Mouse (Mus musculus): ENCODE measurements around the gene Rpp14. TPM values are rescaled to one million over a fixed set of nuclear protein-coding genes. Genes with fewer than 3 reads are reported as not detected.

The Rpp14 gene
- total RNA-seq, 2 experiments from 2014 or later = 32.7 to 40.2 TPM

DNA sequence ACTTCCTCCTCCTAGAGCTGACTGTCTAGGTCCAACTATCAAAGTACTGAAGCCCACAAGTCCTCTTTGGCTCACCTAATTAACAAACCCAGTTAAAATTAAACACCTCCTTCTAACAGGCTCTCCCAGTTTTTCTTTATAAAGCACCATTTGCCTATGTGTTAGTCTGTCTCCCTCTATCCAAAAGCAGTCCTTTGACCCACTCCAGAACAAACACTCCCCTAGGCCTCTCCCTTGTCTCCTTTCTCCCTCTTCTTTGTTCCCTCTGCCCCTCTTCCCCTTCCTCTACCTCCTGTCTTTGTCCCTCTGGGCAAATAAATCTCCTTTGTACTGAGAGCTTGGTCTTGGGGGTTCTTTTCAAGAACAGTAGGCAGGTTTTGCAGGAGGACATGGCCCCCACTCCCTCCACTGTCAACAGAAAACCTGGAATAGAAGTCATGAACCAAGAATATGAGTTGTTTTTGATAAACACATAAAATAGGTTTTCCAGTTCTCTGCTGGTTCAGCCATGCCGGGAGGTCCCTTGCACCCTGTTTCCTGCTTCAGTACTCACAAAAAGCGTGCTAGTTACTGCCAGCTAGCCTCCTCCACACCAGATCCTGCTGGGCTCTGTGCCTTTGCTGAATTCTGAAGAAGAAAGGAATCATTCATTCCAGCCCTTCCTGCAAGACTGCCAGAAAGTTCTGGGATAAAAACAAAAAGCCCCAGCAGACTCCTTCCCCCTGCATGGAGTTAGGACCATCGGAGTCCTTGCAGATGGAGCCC lies 17.4 kb upstream of the Rpp14 start:
- no peak overlapping the region; the same call in 1 of the 2 replicates for H3K4me3 ChIP-seq
- intact Hi-C loops (cut with DNase I) = no loop called here
- no peak for TF ChIP-seq CTCF (IDR thresholded peaks at IDR 0.05)
- DNase-seq (ENCODE audit: extremely low spot score in 1 of 2, low spot score in 2 of 2) = no peak
- H3K27ac ChIP-seq = peak overlapping the region; percentile 91

DNA sequence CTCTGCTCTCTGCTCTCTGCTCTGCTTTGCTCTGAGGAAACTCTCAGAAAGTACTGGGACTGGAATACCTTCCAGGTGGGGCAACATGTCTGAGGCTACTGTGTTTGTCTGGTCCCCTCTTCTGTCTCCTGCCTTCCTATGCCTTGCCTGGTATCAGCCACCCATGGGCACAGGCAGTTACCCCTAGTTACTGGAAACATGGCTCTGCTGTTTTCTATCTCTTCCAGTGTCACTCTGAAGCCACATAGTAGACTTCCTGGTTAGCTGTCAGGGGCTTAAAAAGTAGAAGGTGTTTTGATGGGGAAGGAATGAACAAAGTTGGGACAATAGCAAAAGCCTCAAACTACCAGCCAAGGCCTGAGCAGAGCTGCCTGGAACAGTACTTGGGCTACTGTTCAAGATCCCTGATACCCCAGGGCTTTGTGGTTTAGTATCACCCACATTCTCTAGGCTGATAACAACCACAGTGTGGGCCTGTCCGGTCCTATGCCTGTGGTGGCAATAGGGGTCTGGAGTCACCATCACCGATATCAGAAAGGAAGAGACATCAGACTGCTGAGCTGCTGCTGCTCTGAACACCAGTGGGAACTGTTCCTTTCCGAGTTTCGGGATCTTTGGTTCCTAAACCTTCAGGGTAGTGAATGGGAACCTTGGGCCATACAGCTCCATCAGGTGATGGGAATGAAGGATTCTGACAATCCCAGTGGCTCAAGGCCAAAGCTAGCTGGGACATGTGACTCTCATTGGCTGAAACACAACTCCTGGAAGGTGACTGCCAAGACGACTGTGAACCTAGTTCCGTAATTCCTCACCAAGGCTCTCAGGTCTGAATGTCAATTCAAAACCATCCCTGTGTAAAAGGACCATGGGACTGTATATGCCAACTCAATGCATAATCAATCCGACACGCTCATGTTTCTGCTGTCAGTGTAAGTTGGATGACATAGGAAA lies 16.1 kb upstream of the Rpp14 start:
- H3K27ac ChIP-seq = peak overlapping the region; percentile 67
- intact Hi-C loops (cut with DNase I) = no loop called here
- no peak for TF ChIP-seq CTCF (IDR thresholded peaks at IDR 0.05)
- no peak overlapping the region for H3K4me3 ChIP-seq
- DNase-seq (ENCODE audit: extremely low spot score in 1 of 2, low spot score in 2 of 2) = no peak

DNA sequence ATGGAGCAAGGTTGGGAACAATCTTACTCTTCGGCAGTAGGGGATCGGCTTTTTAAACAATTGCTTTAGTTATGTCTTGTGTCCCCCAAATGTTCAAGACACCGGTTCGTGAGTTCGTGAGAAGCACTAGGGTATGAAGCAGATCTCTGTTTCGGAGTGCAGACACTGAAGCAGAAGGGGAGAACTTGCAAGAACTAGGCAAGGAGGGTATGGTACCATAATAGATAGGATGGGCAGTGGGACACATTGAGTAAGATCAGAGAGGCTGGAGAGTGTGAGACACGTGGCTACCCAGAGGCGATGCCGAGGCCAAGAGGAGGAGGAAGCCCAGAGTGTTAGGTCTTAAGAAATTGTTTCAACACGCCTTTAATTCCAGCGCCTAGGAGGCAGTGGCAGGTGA lies 551 bp downstream of the Rpp14 start:
- peak overlapping the region; percentile 99 for H3K27ac ChIP-seq
- DNase-seq (ENCODE audit: extremely low spot score in 1 of 2, low spot score in 2 of 2) = no peak
- no peak for TF ChIP-seq CTCF (IDR thresholded peaks at IDR 0.05)
- intact Hi-C loops (cut with DNase I) = loop anchor here (5.0 kb wide), 1 partner anchor 118 kb away; no protein-coding TSS in a partner anchor
- peak overlapping the region; percentile 82 for H3K4me3 ChIP-seq

GRCm38 (mm10) chr14:8082949-8083348 lies 2.8 kb downstream of the Rpp14 start:
- TF ChIP-seq CTCF (IDR thresholded peaks at IDR 0.05) = no peak
- DNase-seq (ENCODE audit: extremely low spot score in 1 of 2, low spot score in 2 of 2) = no peak
- Histone ChIP-seq H3K27ac (no peak overlapping the region), H3K4me3 (no peak overlapping the region)
- intact Hi-C loops (cut with DNase I) = loop anchor here (5.0 kb wide), 1 partner anchor 121 kb away; no protein-coding TSS in a partner anchor

- no peak for TF ChIP-seq CTCF (IDR thresholded peaks at IDR 0.05)
- Histone ChIP-seq H3K4me3 (no peak overlapping the region), H3K27ac (no peak overlapping the region)
- intact Hi-C loops (cut with DNase I) = no loop called here
- no peak for DNase-seq (ENCODE audit: extremely low spot score in 1 of 2, low spot score in 2 of 2)
Measured at GRCm38 (mm10) chr14:8089016-8089415, 8.8 kb downstream of the Rpp14 start.

- Histone ChIP-seq H3K4me3 (no peak overlapping the region), H3K27ac (no peak overlapping the region)
- DNase-seq (ENCODE audit: extremely low spot score in 1 of 2, low spot score in 2 of 2) = no peak
- TF ChIP-seq CTCF (IDR thresholded peaks at IDR 0.05) = peak; percentile 57
- intact Hi-C loops (cut with DNase I) = loop anchor here (2.0 to 5.0 kb wide), 2 partner anchors 165 to 254 kb away; partner anchors contain the start of gene Acox2
Measured at GRCm38 (mm10) chr14:8092573-8092972, 12.4 kb downstream of the Rpp14 start.

DNA sequence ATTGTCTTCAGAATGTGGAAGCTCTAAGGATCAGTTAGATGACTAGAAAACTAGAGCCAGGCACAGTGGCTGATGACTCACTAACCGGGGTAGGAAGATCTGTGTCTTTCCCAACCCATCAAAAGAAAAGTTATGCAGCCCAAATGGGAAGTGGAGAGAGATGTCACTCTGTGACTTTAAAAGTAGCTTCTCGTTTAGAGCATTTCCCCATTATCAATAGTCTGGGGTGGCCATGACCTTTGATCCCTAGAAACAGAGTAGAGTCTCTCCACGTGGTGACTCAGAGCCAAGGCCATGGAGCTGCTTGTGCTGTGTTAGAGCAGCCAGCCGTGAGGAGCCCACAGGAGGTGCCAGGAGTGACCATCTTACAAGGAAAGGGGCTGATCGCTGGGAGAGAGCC lies 13.3 kb downstream of the Rpp14 start:
- intact Hi-C loops (cut with DNase I) = loop anchor here (2.0 to 5.0 kb wide), 2 partner anchors 164 to 253 kb away; partner anchors contain the start of gene Acox2
- no peak for TF ChIP-seq CTCF (IDR thresholded peaks at IDR 0.05)
- Histone ChIP-seq H3K27ac (no peak overlapping the region), H3K4me3 (no peak overlapping the region)
- DNase-seq (ENCODE audit: extremely low spot score in 1 of 2, low spot score in 2 of 2) = no peak

GRCm38 (mm10) chr14:8094931-8095561 lies 14.9 kb downstream of the Rpp14 start:
- intact Hi-C loops (cut with DNase I) = loop anchor here (5.0 kb wide), 1 partner anchor 162 kb away; the partner anchor contains the start of gene Acox2
- no peak for TF ChIP-seq CTCF (IDR thresholded peaks at IDR 0.05)
- peak overlapping the region; percentile 11; the same call in 1 of the 2 replicates for H3K27ac ChIP-seq
- H3K4me3 ChIP-seq = no peak overlapping the region
- no peak for DNase-seq (ENCODE audit: extremely low spot score in 1 of 2, low spot score in 2 of 2)

- intact Hi-C loops (cut with DNase I) = no loop called here
- 0 out of 2 replicates have a peak overlapping the region, but pooled peaks have one; percentile 6 for H3K4me3 ChIP-seq
- H3K27ac ChIP-seq = peak overlapping the region; percentile 19; the same call in 1 of the 2 replicates
- no peak for TF ChIP-seq CTCF (IDR thresholded peaks at IDR 0.05)
- no peak for DNase-seq (ENCODE audit: extremely low spot score in 1 of 2, low spot score in 2 of 2)
Measured at GRCm38 (mm10) chr14:8095562-8095950, 15.4 kb downstream of the Rpp14 start.

DNA sequence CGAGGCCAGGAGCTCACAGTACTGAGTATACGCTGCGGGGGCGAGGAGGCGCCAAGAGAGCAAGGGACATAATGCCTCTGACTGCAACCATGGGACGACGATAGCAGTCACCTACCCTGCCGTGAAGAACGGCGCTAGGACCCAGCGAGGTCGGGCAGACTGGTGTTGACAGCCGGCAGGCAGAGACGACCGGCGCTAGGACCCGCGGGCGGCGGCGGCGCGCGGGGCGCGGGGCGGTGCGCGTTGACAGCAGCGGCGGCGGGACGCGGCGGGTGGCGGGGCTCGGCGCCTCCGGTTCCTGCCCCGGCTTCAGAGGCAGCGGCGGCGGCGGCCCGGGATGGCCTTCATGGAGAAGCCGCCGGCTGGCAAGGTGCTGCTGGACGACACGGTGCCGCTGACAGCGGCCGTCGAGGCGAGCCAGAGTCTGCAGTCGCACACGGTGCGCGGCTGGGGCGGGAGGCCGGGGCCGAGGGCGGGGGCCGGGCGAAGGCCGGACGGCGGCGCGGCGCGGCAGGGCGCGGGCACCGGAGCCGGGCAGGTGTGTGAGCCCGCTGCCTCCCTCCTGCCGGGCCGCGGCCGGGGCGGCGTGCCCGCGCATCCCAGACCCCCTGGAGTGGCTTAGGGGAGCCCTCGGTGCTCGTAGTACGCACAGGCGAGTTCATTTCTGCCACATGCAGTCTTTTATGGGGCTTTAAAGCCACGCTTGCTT lies 18.0 kb downstream of the Rpp14 start, which contains the start of gene Pxk:
Gene Pxk (plus strand): TSS at position 234 of the 709 bp plus-strand sequence.
- H3K4me3 ChIP-seq = peak within 1 kb of the TSS; percentile 81
- H3K27ac ChIP-seq = peak within 1 kb of the TSS; percentile 83
- intact Hi-C loops (cut with DNase I) = loop anchor here (2.0 kb wide), 2 partner anchors 37 to 63 kb away; no protein-coding TSS in a partner anchor
- no peak for TF ChIP-seq CTCF (IDR thresholded peaks at IDR 0.05)
- peak; percentile 94 to 97 for DNase-seq (ENCODE audit: extremely low spot score in 1 of 2, low spot score in 2 of 2)

DNA sequence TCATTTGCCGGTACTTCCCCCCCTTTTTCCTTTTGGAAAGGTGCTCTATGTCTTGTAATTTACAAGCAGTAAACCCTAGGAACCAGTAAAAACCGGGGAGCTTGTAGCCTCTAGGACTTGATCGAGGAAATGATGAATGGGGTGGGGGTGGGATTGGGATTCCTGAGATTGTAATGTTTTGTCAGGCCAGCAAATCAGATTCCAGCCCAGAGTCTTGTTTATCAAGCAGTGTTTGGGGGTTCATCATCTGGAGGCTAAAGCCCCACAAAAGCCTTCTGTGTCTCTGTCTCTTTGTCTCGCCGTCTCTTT lies 18.5 kb downstream of the Rpp14 start:
- TF ChIP-seq CTCF (IDR thresholded peaks at IDR 0.05) = no peak
- Histone ChIP-seq H3K4me3 (peak overlapping the region; percentile 81), H3K27ac (peak overlapping the region; percentile 83)
- intact Hi-C loops (cut with DNase I) = loop anchor here (2.0 kb wide), 2 partner anchors 36 to 62 kb away; no protein-coding TSS in a partner anchor
- DNase-seq (ENCODE audit: extremely low spot score in 1 of 2, low spot score in 2 of 2) = no peak

All from left cerebral cortex, adult 2 months (tissue).